Mouse (Mus musculus) effector memory CD4-positive, alpha-beta T cell, adult 5 months (primary cell): Measurements from ENCODE around the gene Tmem270. TPM values are rescaled to one million over a fixed set of nuclear protein-coding genes. Genes with fewer than 3 reads are reported as not detected.

Source experiments
- polyA plus RNA-seq: library from polyadenylated mRNA; unstranded; fragments of 100-300 nt; shearing (Covaris generic); gene quantifications from one replicate; pipeline ENCODE4 v1.2.1, GENCODE M21; 2017

Tmem270 gene
- polyA plus RNA-seq, result not detected

DNA sequence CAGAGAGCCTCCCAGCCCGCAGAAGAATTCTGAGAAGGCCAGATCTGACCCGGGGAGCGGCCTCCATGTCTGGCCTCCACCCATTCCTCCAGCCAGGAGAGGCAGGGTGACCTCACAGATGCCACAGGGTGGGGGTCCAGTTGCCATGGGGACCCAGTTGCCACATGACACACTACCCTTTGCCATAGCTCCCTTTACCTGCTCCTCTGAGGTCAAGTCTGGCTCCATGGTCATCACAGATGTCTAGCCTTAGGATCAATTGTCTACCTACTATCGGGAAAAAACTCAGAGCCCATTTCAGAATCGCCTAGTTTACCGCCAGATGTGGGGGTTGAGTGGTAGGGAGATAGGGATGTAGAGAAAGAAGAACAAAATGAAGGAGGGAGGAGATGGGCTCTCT, at the start of gene Tmem270:
Gene Tmem270, minus strand, starts transcription at position 101 of the 400 bp plus-strand sequence.

DNA sequence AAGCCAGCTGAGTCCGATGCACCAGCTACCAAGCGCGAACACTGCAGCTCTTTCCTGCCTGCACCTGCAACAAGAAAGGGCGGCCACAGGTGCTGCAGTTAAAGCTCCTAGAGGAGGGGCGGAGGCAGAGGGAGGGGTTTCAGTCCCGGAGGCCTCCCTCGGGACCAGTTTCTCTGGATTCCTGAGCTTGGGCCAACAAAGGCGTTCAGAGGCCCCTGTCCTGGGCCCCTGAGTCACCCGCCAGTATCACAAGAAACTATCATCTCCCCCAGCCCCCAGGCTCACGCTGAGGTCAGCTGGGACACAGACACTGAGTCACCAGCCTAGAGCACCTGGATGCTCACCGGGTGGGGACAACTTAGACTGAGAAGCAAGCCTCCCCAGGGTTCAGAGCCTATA, 40.3 kb upstream of the Tmem270 start, which contains the start of gene Cldn4:
Gene Cldn4, minus strand, starts transcription at position 78 of the 399 bp plus-strand sequence.

GRCm38 (mm10) chr5:134932179-134932902, 25.8 kb upstream of the Tmem270 start, which contains the start of gene Mettl27:
Gene Mettl27, plus strand, starts transcription at chr5:134932368.

DNA sequence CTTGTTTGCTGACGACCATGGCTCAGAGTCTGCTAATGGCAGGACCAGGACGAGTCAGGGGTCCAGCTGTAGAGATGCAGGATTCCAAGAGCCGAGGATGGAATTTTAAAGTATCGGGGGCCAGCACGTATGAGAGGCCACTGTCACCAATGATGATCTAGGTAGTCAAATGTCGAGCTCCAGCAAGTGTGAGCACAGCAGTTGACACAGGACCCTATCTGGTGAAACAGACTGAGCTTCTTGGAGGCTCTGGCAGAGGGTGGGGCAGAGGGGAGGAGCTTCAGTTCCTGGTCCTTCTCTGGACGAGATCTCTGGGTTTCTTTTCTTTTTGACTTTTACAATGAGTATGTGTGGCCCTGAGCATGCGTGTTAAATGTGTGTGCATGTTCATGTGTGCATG, 8.8 kb upstream of the Tmem270 start, which contains the start of gene Cldn13:
Gene Cldn13, minus strand, starts transcription at position 216 of the 400 bp plus-strand sequence.

Other genes starting within 250 kb of the Tmem270 start
- 14.3 TPM for gene Limk1, start 218.1 kb downstream of the Tmem270 start, polyA plus RNA-seq
- gene Eln, start 159.4 kb downstream of the Tmem270 start, polyA plus RNA-seq, result not detected
- not detected for gene Cldn13, start 8.8 kb upstream of the Tmem270 start, polyA plus RNA-seq
- 4.1 TPM for gene Mettl27, start 25.6 kb upstream of the Tmem270 start, polyA plus RNA-seq
- not detected for gene Cldn4, start 40.2 kb upstream of the Tmem270 start, polyA plus RNA-seq
- gene Cldn3, start 79.5 kb upstream of the Tmem270 start, polyA plus RNA-seq, result not detected
- 64.6 TPM for gene Abhd11, start 102.4 kb upstream of the Tmem270 start, polyA plus RNA-seq
- gene Stx1a, start 116.7 kb upstream of the Tmem270 start, polyA plus RNA-seq, result 4.2 TPM
- 9.6 TPM for gene Dnajc30, start 157.5 kb upstream of the Tmem270 start, polyA plus RNA-seq
- gene Bud23, start 158.2 kb upstream of the Tmem270 start, polyA plus RNA-seq, result 86.6 TPM
- not detected for gene Vps37d, start 171.5 kb upstream of the Tmem270 start, polyA plus RNA-seq
- gene Mlxipl, start 183.2 kb upstream of the Tmem270 start, polyA plus RNA-seq, result not detected
- gene Tbl2, start 242.9 kb upstream of the Tmem270 start, polyA plus RNA-seq, result 19.3 TPM